Comparison of ENCODE assay signal across 17 mouse cellular contexts in genomic region chr10:72577713-72578112, GRCm38 (mm10).
"Had no signal": no experiment of that assay in that cellular context is flagged by ENCODE, and none has a peak within 500 bp of the region (broad histone marks: within the 10 kb centered on the region; RNA-seq: fewer than 3 reads in every experiment).

No protein-coding gene starts in this region.

- H3K36me3 ChIP-seq: neural tube, embryonic 12.5 days; neural tube, embryonic 13.5 days; neural tube, embryonic 15.5 days; stomach, embryonic 15.5 days had no signal

- H3K4me1 ChIP-seq: neural tube, embryonic 12.5 days; stomach, embryonic 15.5 days had no signal

- H3K9ac ChIP-seq: neural tube, embryonic 12.5 days; neural tube, embryonic 13.5 days; neural tube, embryonic 15.5 days; stomach, embryonic 15.5 days had no signal

- H3K4me2 ChIP-seq: neural tube, embryonic 12.5 days; neural tube, embryonic 13.5 days; neural tube, embryonic 15.5 days; stomach, embryonic 15.5 days had no signal

- H3K4me3 ChIP-seq: neural tube, embryonic 12.5 days; neural tube, embryonic 13.5 days; neural tube, embryonic 15.5 days; stomach, embryonic 15.5 days had no signal

- H3K27ac ChIP-seq: neural tube, embryonic 12.5 days; neural tube, embryonic 13.5 days; neural tube, embryonic 15.5 days; stomach, embryonic 15.5 days; stomach, postnatal 0 days had no signal

- DNase-seq: retina, postnatal 1 day; right cerebral cortex, adult 18-20 months; right cerebral cortex, postnatal 14 days; right cerebral cortex, postnatal 25 days; right cerebral cortex, postnatal 4 days; spleen, adult 18-20 months; thymus, adult 18-20 months; thymus, adult 2 months; thymus, postnatal 14 days; thymus, postnatal 25 days; thymus, postnatal 36 days; thymus, postnatal 4 days had no signal

- H3K27me3 ChIP-seq: neural tube, embryonic 12.5 days; neural tube, embryonic 13.5 days; neural tube, embryonic 15.5 days; stomach, embryonic 15.5 days had no signal

- H3K9me3 ChIP-seq: neural tube, embryonic 12.5 days; neural tube, embryonic 13.5 days; neural tube, embryonic 15.5 days; stomach, embryonic 15.5 days had no signal
